Mouse (Mus musculus) mesoderm, embryonic 11.5 days (tissue): Measurements from ENCODE around the gene Cox17.

Experiments used
- DNase-seq: peaks from one replicate; pipeline ENCODE4 v3.0.0-alpha.2; 2012; ENCODE audit warnings: low read depth, low spot score

Cox17 gene

DNA sequence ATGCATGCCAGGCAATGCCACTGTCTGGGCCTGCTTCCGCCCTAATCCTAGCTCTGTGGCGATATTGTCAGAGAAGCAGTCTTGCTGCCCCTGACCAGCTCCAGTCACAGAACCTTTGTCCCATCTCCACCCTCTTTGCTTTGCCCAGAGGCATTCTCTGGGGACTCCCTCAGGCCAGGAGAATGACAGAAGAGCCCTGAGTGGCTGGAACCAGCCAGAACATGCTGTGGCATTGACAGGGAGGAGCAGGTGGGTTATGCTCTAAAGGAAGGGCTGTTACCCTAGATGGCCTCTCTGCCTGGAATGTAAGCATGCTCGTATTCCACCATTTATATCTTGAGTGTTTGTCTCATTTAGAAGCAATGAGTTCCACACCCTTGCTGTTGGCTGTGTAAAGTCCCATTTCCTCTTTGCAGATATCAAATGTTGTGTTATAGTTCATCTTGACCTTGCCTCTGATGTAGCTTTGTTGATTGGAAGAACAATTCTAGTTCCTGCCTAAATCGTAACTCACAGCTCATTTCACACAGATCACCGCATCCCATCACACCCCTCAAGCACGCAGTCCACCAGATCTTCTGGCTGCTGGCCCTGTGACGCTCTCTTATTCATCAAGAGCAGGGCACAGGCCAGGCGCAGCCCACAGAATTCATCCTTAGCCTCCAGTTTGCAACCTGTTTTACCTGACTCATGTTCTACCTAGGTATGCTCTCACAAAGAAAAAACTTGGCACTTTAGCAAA lies 24.0 kb downstream of the Cox17 start:
- no peak for DNase-seq

DNA sequence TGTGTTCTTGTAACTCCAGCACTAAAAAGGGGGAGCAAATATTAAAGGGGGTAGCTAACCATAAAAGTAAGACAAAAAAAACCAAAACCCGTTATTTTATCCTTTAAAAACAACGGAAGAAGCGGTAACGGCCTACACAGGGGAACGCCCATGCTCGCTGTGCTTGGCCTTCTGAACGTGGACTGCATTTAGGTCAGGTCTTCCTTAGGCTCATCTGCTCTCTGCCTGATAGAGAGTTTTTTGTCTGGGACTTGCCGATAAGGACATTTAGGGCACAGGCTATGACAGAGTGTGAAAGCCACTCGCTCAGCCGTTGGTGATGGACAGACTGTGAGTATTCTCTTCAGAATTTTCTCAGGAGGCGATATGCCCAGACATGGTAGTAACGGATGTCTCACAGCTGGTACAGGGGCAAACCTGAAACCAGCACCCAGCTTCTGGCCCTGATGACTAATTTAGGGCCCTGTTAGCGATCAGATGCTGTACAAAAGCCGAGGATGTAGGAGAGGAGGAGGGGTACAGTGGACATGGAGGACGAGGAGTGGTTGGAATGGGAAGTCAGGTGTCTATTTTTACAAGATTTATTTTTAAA lies 25.0 kb downstream of the Cox17 start:
- DNase-seq: no peak

DNA sequence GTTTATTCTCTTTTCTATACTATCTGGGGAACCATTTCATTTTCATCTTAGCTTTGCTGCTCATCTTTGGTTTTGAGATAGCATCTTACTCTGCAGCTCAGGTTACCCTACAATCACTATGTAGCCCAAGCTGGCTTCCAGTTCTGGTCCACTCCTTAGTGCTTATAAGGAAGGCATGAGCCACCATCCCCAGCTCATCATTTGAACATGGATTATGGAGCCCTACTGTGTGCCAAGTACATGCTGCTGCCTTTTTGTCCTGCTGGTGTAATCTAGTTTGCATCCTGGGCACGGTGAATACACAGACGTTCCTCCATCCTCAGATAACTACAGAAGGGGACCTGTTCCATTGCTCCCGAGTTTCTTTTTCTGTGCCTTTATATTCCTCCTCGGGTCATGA lies 26.1 kb downstream of the Cox17 start:
- no peak for DNase-seq

DNA sequence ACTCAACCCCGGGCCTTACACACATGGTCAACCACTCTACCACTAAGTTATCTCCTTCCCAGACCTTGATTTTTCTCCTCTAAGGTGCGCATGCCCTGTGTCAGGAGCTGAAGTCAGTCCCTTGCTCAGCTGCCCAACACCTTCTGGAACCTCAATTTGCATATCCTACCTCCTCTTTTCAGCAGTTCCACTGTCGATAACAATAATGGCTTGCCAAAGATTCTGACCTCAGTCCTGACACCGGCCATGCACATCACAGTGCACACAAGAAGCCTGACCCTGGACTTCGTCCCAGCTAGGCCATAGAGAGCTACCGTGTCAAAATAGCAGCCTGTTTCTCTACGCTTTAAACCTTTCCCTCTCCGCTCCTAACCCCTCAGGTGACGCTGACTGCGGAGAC lies 26.6 kb downstream of the Cox17 start:
- DNase-seq: no peak

DNA sequence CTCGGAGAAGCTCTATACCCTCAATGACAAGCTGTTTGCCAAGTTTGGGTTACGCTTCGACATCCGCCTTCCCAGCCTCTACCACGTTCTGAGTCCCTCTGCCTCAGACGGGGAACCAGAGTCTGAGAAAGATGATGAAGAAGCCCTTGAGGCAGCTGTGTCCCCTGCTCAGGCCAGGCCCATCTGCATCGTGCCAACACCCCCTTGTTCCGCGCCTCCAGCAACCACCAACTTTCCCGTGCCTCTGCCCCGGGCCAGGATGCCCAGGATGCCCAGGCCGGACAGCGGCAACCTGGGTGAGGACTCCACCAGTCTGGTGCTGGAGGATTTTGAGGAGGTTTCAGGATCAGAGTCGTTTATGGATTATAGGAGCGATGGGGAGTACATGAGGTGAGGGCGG lies 27.1 kb downstream of the Cox17 start:
- DNase-seq: no peak

DNA sequence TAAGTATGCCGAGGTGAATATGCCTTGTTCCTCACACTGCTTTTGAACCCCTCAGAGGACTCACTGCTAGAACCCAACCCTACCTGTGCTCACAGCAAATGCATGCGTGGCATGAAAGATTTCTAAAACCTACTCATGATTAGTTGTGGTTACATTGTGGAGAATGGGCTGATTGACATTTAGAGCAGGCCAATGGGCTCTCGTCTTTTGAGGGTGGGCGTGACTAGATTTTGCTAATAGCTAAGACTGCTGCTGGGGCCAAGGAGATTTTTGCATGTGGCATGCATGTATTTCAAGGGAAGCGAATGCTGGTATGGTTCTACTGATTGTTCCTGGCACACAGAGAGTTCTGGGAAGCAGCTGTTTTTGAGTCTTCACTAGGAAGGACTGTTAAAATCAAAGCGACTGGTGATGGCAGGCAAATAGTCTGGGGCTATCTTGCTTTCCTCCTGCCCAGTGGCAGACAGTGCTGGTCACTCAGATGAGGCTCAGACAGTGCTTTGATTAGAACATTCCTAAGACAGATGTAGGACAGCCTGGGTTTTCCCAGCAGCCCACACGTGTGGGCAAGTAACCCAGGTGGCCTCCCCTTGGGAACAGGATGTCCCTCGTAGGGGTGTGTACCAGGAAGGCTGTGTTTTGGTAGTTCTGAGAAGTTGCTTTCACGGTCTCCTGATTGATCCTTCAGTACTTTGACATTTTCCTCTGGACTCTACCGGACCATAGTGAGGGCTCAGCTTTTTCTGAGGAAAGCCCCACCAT lies 27.8 kb downstream of the Cox17 start:
- DNase-seq: no peak

DNA sequence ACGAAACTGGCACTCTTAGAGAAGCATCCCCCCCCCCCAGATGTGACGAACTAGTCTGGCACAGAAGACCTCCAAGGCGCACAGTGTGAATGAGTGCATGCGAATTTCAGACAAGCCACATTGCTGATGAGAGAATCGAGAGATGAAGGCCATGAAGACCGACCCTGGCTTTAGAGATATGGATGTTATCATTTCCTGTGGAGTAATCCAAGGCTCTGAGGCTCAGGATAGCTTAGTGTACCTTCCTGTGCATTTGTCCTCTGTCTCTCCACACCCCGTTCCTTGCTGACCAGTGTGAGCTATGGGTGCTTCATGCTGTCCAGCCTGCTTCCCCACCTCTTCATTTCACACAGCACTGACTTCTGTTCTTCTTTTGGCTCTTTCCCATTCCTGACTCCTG lies 28.4 kb downstream of the Cox17 start:
- no peak for DNase-seq

DNA sequence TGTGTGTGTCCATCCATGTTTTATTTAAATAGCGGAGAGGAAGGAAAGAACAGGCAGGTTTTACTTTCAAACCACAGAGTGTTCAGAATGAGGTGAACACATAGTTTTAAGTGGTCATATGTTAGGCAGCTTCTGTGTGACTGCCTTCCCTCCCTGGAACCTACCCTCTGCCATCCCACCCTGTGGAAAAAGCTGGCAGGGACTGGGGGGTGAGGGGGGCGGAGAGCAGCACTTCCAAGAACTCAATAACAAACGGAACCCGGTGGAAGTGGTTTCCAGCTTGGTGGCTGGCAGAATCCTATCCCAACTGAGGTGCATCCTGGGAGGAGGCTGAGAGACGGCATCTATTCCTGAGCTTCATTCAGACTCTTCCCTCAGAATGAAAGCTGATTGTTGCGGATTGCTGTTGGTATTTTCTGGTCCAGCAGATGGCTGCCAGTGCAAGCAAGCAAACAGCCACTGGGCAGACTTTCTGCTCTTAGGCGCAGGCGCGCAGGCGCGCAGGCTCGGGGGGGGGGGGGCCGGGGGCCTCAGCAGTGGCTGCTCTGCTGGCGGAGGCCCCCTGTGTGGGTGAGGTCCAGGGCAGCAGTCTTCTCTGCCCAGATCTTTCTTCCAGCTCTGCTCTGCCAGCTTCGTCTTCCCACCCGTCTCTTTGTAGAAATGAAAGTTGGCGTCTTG lies 29.5 kb downstream of the Cox17 start:
- no peak for DNase-seq

DNA sequence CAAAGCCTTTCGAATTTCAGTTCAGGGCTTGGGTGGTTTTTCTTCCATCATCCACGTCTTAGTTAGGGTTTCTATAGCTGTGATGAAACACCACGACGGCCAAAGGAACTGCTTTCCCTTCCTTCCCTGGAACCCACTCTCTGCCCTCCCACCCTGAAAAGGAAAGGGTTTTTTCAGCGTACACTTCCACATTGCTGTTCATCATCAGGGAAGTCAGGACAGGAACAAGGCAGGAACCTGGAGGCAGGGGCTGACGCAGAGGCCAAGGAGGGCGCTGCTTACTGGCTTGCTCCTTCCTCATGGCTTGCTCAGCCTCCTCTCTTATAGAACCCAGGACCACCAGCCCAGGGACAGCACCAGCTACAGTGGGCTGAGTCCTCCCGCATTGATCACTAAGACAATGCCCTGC lies 30.1 kb downstream of the Cox17 start:
- no peak for DNase-seq

DNA sequence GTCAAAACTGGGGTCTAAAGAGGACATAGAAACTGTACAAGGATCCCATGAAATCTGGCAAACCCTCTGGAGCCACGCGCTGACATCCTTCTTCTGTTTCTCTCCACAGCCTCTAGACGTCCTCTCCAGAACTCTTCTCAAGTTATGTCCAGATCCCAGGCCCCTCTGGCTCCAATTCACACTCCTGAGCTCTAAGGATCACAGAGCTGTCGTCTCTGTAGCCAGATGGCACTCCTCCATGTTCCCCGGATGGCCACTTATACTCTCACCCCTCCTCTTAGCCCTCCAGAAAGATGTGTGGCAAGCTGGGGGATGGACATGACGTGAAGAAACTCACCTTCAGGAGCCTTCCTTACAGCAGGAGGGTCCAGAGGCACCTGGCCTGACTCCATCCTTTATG lies 30.8 kb downstream of the Cox17 start:
- no peak for DNase-seq

DNA sequence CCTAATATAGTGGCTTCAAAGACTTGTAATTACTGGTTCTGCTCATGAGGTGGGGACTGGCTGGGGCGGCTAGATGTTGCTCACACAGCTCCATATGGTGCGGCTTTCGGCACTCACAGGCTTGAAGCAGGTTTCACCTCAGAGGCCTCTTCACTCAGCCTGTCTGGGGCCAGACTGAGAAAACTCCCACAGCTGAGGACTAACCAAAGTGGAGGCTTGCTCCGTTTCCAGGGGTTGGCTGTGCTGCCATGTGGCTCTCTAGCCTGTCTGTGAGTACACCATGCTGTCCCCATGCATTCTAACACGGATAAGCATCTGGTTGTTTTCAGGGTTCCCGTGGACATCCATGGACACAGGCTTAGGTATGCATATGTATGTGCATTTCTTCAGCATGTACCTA lies 31.8 kb downstream of the Cox17 start:
- DNase-seq: no peak

DNA sequence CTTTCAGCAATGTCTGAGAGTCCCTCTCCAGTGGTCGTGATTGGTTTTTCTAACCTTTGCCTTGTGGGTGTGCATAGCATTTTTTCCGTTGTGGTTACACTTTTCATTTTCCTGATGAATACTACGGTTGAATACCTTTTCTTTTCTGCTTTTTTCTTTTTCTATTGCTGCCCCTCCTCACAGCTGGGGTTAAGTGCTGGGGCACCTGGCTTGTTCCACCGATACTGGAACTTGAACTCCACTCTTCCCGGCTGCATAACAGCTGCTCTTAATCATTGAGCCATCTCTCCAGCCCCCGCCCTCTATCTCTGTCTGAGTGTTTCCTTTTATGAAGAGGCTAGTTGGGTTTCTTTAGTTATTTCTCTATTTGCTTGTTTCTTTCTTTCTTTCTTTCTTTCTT lies 32.3 kb downstream of the Cox17 start:
- DNase-seq: no peak

DNA sequence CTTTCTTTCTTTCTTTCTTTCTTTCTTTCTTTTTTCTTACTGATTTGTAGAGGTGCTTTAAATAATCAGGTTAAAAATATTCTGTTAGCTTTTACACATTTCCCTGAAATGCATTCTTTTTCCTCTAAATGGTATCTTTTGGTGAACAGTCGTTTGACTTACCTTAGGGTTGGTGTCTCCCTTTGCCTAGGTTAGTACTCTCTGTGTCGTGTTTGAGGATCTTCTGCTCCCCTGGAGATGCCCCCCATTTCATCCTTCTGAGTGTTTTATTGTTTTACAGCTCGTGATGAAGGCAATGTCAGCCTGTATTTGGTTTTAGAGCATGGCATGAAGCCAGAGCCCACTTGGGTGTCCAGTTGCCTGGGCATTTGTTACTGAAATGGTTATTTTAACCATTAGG lies 32.7 kb downstream of the Cox17 start:
- DNase-seq: no peak

DNA sequence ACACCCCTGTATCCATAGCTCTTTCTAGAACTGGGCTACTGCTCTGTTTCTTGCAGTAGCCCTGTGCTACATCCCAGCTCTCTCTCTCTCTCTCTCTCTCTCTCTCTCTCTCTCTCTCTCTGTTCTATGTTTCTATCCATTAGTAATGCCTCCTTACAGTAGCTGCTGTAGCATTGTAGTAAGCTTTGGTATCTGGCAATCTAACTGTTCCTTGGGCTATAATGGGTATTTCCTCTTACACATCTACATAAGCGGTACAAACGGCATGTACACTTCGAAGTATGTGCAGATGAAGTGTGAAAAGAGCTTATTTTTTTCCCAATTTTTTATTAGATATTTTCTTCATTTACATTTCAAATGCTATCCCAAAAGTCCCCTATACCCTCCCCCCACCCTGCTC lies 33.1 kb downstream of the Cox17 start:
- DNase-seq: no peak

DNA sequence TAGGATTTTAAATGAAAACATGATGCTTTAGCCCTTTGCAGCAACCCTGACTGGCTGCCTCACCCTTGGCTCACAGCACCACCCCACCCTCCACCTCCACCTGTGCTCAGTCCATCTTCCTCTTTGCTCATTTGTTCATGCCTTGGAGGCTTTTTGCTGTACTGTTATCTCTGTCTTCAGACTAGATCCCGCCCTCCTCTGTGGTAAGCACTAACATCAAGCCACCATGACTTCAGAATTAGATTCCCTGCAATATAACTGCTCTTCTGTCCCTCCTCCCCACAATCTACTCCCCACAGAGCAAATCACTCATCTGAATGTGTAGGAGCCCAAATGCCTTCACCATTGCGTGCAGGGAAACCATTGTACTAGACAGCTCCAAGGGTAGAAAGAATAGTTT lies 36.9 kb downstream of the Cox17 start:
- no peak for DNase-seq

DNA sequence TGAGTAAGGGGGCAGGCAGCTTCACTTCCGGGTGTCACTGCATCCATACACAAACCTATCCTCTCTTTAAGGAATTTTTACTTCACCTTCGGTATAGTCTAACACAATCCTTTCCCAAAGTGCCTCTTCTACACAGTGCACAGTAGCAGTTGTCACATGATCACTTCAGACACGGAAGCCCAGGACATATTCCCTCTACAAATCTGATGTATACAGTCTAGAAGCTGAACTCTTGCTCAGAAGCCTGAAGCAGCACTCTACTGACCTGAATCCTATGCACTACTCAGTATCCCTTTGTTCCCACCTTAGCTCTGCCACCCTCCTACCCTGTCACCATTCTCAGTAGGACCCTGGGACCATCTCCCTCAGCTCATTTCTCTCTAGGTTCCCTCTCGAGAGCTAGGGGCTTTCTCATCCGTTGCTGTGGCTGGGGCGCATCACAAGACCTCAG lies 38.4 kb downstream of the Cox17 start:
- no peak for DNase-seq

DNA sequence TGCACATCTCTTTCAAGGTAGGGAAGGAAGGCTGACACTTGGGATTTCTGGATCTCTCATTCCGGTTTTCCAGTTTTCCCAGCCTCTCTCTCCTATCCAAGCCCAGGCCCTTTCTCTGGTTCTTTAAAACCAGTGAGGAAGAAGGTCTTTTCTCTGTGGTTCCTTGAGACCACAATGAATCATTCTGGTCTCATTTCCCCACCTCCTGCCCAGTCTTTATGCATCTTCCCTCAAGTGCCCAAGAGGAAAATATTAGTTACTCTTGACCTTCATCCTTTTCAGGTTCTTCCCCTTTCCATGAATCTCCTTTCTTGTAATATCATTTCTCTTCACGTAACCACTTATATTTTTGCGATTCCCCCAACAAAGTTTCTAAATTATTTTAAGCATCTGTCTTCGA lies 38.9 kb downstream of the Cox17 start:
- no peak for DNase-seq

DNA sequence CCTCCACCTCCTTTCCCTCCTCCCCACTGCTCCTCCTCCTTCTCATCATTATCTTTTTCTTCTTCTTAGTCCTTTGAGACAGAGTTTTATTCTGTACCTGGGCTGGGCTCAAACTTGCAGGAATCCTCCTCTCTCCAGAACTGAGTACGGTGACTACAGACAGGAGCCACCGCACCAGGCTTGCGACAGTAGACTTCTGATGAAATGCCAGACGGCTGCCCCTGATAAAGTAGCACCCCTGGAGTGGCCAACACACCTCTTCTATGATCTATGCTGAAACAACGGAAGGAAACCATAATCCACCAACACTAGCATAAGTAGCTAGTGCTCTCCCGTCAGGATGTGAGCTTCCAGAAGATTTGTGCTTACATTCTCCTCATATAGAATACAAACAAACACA lies 40.6 kb downstream of the Cox17 start:
- DNase-seq: no peak

DNA sequence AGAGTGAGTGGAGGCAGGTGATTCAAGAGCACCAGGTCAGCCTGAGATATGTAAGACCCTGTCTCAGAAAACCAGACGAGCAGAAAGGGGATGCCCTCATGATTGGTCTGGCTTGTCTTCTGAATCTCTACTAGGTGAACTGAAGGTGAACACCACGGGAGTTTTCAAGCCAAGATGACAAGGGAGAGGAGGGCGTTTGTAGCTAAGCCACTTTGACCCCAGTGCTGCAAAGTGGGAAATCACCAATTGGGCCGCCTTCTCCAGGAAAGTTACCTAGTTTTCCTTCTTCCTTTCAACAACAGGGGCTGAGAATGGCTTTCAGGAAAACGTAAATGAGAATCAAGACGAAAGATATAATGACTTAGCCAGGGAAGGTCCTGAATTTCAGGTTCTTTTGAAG lies 42.0 kb downstream of the Cox17 start:
- no peak for DNase-seq

DNA sequence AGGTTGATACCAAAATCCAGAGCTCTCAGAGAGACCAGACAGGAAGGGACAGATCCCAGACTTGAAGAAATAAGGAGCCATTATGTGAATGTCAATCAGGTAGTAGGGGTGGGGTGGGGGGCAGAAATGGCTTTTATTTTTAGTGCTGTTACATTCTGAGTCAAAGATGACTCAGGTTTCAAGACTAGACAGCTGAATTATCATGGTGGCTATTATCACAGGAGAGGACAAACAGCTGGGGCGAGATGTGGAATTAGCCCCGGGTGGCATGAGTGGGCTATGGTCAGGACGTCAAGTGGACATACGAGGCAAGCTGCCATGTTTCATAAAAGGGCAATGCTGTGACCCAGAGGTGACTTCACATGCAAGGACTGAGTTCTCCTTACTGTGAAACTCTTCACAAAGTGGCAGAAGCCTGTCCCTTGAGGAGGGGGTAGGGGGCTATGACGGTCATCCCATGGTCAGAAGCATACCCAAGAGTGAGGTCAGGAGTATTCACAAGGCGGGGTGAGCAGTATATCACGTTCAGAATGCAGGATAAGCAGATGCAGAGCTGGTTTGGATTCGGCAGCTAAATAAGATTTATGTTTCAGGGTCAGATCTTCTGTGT lies 42.6 kb downstream of the Cox17 start:
- DNase-seq: no peak

DNA sequence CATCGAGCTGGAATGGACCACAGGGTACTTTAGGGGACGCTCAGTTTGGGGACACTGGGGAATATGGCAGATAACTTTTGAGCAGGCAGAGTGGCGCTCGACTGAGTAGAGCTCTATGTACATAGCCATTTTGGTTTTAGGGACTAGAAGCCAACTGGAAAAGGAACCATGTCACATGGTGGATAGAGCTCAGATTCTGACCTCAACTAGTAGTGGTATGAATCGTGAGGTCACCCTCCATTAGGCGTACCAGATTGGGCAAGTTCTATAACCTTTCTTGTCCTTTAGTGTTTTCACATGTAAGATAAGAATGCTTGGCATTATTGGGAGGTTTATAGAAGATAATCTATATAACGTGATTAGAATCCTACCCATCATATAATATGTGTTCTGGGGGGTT lies 43.5 kb downstream of the Cox17 start:
- DNase-seq: no peak
